Mouse (Mus musculus): ENCODE data around the gene Pus7. TPM values are rescaled to one million over a fixed set of nuclear protein-coding genes. Genes with fewer than 3 reads are reported as not detected.
"Not testable (repeated sequence)": the region's sequence is repeated elsewhere in the genome, so short reads cannot be mapped to it uniquely, and the experiment has no call there.

Gene Pus7
- total and polyA plus RNA-seq, 2 experiments from 2014 or later = 13.4 to 13.7 TPM

DNA sequence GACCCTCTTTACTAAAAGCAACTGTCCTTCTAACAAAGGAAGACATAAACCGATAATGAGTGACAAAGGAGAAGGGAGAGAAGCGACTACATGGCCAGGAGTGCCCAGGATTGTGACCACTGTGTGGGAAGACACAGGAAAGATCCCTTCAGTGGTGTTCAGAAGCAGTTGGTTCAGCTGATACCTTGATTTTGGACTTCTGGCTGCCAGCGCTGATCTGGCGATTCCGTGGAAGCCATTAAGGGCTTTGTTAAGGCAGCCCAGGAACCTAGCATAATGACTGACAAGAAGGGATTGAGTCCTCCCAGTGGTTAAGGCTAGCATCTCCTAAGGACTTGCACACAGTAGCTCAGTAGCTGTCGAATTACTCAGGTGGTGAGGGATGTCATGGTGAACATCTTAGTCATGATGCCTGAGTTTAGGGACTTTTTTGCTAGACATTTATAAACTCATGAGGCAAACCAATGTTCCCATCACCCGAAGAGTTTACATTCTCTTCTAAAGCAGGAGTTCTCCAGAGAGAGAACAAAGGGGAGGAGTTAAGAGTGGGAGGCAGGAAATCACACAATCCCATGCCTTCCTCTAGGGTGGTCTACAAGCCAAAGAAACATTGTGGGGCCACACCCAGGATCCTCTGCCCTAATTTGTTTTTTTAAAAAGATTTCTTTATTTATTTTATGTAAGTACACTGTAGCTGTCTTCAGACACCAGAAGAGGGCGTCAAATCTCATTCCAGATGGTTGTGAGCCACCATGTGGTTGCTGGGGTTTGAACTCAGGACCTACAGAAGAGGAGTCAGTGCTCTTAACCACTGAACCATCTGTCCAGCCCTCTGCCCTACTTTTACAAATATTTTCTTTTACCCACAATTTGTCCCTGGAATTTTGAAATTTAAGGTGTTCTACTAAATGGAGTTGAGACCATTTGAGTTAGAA, 69.8 kb downstream of the Pus7 start:
- no peaks in the 10 kb centered on the region for H3K4me1 ChIP-seq (ENCODE audit: insufficient read depth, low read length)
- ATAC-seq (ENCODE audit: low FRiP score) = no peak
- no peak overlapping the region for H3K9ac ChIP-seq (replicated peaks; ENCODE audit: low read length, poor library complexity, severe bottlenecking)
- DNase-seq (ENCODE audit: low spot score) = no peak
- H3K9me3 ChIP-seq (ENCODE audit: low read length) = no peaks in the 10 kb centered on the region
- no peak overlapping the region for H3K4me2 ChIP-seq (ENCODE audit: low read depth, low read length, poor library complexity, severe bottlenecking)
- peak; percentile 6; the same call in 1 of the 2 replicates for TF ChIP-seq CTCF (IDR thresholded peaks at IDR 0.05)
- WGBS = 86% methylated on average over 8 of the region's 8 CpGs
- H3K27me3 ChIP-seq (ENCODE audit: insufficient read depth, low read length) = no peaks in the 10 kb centered on the region
- H3K27ac ChIP-seq (ENCODE audit: low read depth, low read length) = no peak overlapping the region
- H3K36me3 ChIP-seq (ENCODE audit: insufficient read depth, low read length) = no peaks in the 10 kb centered on the region
- no peak overlapping the region for H3K4me3 ChIP-seq (ENCODE audit: low read depth, low read length)

DNA sequence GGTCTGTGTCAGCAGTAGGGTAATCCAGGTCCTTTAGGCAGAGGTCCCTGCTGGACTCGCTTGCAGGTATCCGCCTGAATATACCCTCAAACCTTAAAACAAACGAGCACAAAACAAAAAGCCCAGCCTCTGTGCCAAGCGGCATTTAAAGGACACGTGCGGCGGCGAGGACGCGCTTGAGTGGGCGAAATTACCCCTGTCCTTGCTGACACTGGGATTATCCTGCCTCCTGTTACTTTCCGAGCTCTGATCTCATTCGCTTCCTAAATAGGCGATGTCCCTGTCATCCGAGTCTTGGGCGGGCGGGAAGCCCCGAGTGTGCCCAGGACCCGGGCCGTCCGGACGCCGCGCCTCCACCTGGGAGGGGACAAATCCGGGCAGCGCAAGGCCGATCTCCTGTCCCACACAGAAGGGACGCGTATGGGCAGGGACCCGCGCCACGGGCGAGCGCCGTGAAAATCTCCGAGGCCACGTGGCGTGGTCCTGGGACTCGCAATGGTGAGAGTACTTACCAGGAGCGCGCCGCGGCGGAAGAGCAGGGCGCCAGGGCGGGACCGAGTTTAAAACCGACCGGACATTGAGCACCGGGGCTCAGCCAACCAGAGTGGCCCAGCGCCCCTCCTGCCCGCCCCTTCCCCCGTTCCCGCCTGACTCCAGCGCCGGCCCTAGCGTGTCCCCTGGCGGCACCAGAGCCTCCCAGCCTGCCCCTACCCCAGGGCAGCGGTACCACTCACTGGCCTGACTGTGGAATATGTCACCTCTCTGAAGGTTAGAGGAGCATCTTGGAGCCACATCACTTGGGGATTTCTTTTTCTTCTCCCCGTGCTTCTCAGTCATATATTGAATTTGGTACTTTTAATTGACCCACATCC, 71.1 kb downstream of the Pus7 start:
- Histone ChIP-seq H3K36me3 (ENCODE audit: insufficient read depth, low read length) (no peaks in the 10 kb centered on the region), H3K9ac (replicated peaks; ENCODE audit: low read length, poor library complexity, severe bottlenecking) (peak overlapping the region; percentile 57), H3K27ac (ENCODE audit: low read depth, low read length) (no peak overlapping the region), H3K9me3 (ENCODE audit: low read length) (no peaks in the 10 kb centered on the region), H3K4me1 (ENCODE audit: insufficient read depth, low read length) (no peaks in the 10 kb centered on the region), H3K4me2 (ENCODE audit: low read depth, low read length, poor library complexity, severe bottlenecking) (peak overlapping the region; percentile 70), H3K4me3 (ENCODE audit: low read depth, low read length) (peak overlapping the region; percentile 71), H3K27me3 (ENCODE audit: insufficient read depth, low read length) (no peaks in the 10 kb centered on the region)
- peak; percentile 46 for DNase-seq (ENCODE audit: low spot score)
- 5% methylated on average over 55 of the region's 60 CpGs for WGBS
- TF ChIP-seq CTCF (IDR thresholded peaks at IDR 0.05) = peak; percentile 53
- peak; percentile 93 for ATAC-seq (ENCODE audit: low FRiP score)

- H3K9me3 ChIP-seq (ENCODE audit: low read length); H3K27me3 ChIP-seq (ENCODE audit: insufficient read depth, low read length); H3K27ac ChIP-seq (ENCODE audit: low read depth, low read length); H3K36me3 ChIP-seq (ENCODE audit: insufficient read depth, low read length); H3K4me1 ChIP-seq (ENCODE audit: insufficient read depth, low read length): not testable (repeated sequence)
- Histone ChIP-seq H3K9ac (replicated peaks; ENCODE audit: low read length, poor library complexity, severe bottlenecking) (peak overlapping the region; percentile 57), H3K4me3 (ENCODE audit: low read depth, low read length) (peak overlapping the region; percentile 71), H3K4me2 (ENCODE audit: low read depth, low read length, poor library complexity, severe bottlenecking) (peak overlapping the region; percentile 70)
- ATAC-seq (ENCODE audit: low FRiP score) (peak; percentile 65), DNase-seq (ENCODE audit: low spot score) (peak; percentile 3)
- 38% methylated on average over 6 of the region's 6 CpGs for WGBS
- peak; percentile 67 for TF ChIP-seq CTCF (IDR thresholded peaks at IDR 0.05)
Measured at GRCm38 (mm10) chr5:23711671-23712129, 71.8 kb downstream of the Pus7 start.

GRCm38 (mm10) chr5:23711244-23711643, 72.3 kb downstream of the Pus7 start:
- no peak for TF ChIP-seq CTCF (IDR thresholded peaks at IDR 0.05)
- Histone ChIP-seq H3K9ac (replicated peaks; ENCODE audit: low read length, poor library complexity, severe bottlenecking) (no peak overlapping the region), H3K27ac (ENCODE audit: low read depth, low read length) (no peak overlapping the region), H3K4me2 (ENCODE audit: low read depth, low read length, poor library complexity, severe bottlenecking) (no peak overlapping the region), H3K9me3 (ENCODE audit: low read length) (no peaks in the 10 kb centered on the region), H3K4me1 (ENCODE audit: insufficient read depth, low read length) (no peaks in the 10 kb centered on the region), H3K4me3 (ENCODE audit: low read depth, low read length) (peak overlapping the region; percentile 71; the same call in 1 of the 2 replicates), H3K27me3 (ENCODE audit: insufficient read depth, low read length) (no peaks in the 10 kb centered on the region), H3K36me3 (ENCODE audit: insufficient read depth, low read length) (no peaks in the 10 kb centered on the region)
- no peak for DNase-seq (ENCODE audit: low spot score)
- ATAC-seq (ENCODE audit: low FRiP score) = no peak
- 94% methylated on average over 4 of the region's 4 CpGs for WGBS

GRCm38 (mm10) chr5:23709661-23710060, 73.8 kb downstream of the Pus7 start:
- Histone ChIP-seq H3K36me3 (ENCODE audit: insufficient read depth, low read length) (no peaks in the 10 kb centered on the region), H3K27ac (ENCODE audit: low read depth, low read length) (no peak overlapping the region), H3K4me3 (ENCODE audit: low read depth, low read length) (no peak overlapping the region), H3K9me3 (ENCODE audit: low read length) (no peaks in the 10 kb centered on the region), H3K9ac (replicated peaks; ENCODE audit: low read length, poor library complexity, severe bottlenecking) (no peak overlapping the region), H3K4me2 (ENCODE audit: low read depth, low read length, poor library complexity, severe bottlenecking) (no peak overlapping the region), H3K4me1 (ENCODE audit: insufficient read depth, low read length) (no peaks in the 10 kb centered on the region), H3K27me3 (ENCODE audit: insufficient read depth, low read length) (no peaks in the 10 kb centered on the region)
- ATAC-seq (ENCODE audit: low FRiP score) (no peak), DNase-seq (ENCODE audit: low spot score) (no peak)
- 100% methylated on average over 1 of the region's 1 CpGs for WGBS
- TF ChIP-seq CTCF (IDR thresholded peaks at IDR 0.05) = no peak

GRCm38 (mm10) chr5:23706601-23707597, 76.6 kb downstream of the Pus7 start:
- not testable (repeated sequence) for H3K27ac ChIP-seq (ENCODE audit: low read depth, low read length); DNase-seq (ENCODE audit: low spot score); H3K4me2 ChIP-seq (ENCODE audit: low read depth, low read length, poor library complexity, severe bottlenecking); H3K9ac ChIP-seq (replicated peaks; ENCODE audit: low read length, poor library complexity, severe bottlenecking); H3K4me1 ChIP-seq (ENCODE audit: insufficient read depth, low read length); ATAC-seq (ENCODE audit: low FRiP score); H3K9me3 ChIP-seq (ENCODE audit: low read length); H3K27me3 ChIP-seq (ENCODE audit: insufficient read depth, low read length); H3K36me3 ChIP-seq (ENCODE audit: insufficient read depth, low read length); H3K4me3 ChIP-seq (ENCODE audit: low read depth, low read length)
- 99% methylated on average over 29 of the region's 34 CpGs for WGBS
